Mouse (Mus musculus): ENCODE measurements at regions not wholly inside any gene's neighbourhood (a gene's known extent, or its start where the extent isn't known, plus 50 kb on each side); places are given as distances from the start of the nearest gene placed in this dataset.
A peak's percentile ranks its signal among the peaks of the same experiment; 100 is the strongest.
"Not testable (repeated sequence)": the region's sequence is repeated elsewhere in the genome, so short reads cannot be mapped to it uniquely, and the experiment has no call there.

DNA sequence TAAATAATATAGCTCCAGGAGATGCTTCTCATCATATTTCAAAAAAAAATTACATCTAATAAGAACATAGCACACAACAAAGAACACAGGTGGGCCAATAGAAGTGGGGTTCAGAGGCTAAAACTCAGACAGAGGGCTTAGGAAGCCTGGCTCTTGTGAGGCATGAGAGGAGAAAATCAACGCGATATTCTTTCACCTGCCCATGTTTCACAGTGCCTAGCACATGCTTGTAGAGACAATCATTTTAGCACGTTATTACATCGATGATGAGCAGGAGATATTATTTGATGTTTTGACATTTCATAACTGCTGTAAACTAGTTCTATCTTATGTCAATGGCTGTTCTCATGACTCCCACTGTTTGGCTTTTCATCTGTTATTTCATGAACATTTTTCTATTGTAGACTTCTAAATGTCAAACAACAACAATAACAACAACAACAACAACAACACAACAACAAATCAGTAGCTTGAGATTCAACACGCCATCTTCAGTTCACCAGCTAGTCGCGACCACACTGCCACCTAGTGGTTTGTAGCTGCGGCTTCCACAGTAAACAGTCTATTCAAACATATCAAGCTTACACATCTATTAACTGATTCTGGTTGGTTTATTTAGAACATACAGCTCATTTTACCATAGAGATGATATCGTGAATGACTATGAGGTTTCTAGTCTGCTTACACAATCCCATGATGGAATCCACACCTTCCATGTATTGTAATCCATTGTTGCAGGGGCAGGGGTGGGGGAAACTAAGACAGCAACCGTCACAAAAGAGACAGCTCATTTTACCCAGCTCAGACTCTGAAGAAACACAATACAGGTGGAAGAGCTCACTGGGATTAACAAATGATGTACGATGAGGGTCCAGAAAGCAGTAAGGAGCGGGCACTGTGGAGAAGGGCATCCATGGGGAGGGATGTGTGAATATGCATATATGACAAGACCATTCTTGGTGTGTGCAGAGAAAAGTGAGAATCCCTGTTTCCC lies 60.5 kb upstream of the Tmem200a start:
- ATAC-seq (replicated peaks; ENCODE audit: poor library complexity, severe bottlenecking): peak; percentile 61

DNA sequence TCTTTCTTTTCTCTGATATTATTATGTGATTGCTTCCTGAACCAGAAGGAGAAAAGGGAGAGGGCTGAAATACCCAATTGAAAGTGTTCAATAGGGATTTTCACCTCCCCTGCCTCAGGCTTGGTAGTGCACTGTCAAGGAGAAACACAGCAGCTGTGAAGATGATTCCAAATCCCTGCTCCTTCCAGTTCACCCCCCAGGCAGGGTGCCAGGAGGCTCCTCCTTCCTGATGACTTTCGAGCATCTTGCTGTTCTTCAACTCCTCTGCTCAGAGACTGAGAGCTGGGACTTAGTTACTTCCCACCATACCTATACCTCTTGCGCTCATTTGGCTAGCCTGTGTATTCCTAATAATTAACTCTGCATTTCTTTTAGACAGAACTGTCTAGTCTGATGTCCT lies 73.7 kb upstream of the Tmem200a start:
- no peak for ATAC-seq (replicated peaks; ENCODE audit: poor library complexity, severe bottlenecking)

DNA sequence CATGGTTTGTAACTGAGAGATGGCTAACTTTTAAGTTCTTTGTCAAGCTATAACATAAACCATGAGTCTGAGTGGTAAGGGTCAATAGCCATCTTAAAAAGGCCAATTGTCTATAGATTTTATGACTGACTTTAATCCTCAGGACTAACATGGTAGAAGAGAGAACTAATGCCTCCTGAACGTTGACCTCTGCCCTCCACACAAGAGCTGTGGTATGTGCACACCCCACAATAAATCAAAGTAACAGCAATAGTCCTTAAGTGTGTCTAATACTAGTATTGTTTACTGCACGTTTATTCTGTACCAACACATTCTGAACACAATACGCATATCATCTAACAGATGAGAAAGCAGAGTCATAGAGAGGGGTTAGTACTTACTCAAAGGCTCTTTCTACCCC lies 70.7 kb upstream of the Samd3 start:
- ATAC-seq (replicated peaks; ENCODE audit: poor library complexity, severe bottlenecking): no peak

DNA sequence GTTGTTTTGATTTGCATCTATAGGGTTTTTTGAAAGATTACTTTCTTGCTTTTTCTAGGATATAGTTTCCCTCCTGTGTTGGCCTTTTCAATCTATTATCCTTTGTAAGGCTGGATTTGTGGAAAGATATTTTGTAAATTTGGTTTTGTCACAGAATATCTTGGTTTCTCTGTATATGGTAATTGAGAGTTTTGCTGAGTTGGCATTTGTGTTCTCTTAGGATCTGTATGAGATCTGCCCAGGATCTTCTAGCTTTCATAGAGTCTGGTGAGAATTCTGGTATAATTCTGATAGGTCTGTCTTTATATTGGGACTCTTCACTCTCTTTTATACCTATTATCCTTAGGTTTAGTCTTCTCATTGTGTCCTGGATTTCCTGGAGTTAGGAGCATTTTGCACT lies 68.4 kb upstream of the Samd3 start:
- not testable (repeated sequence) for ATAC-seq (replicated peaks; ENCODE audit: poor library complexity, severe bottlenecking)

DNA sequence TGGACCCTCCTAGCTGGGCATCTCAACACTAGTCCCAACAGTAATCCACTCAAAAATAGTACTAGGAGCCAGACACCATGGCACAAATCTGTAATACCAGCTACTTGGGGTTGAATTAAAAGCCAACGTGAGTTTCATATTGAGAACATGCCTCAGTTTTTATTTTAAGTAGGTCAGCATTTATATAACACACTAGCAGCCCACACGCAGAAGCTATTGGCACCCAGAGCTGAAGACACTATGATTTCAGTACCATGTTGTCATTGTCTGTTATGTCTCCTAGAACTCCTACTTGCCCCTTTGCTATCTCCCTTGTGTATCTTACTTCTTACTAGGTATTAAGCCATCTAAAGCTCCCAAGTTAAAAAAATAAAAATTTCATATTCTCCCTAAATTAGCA lies 65.0 kb upstream of the Samd3 start:
- no peak for ATAC-seq (replicated peaks; ENCODE audit: poor library complexity, severe bottlenecking)

DNA sequence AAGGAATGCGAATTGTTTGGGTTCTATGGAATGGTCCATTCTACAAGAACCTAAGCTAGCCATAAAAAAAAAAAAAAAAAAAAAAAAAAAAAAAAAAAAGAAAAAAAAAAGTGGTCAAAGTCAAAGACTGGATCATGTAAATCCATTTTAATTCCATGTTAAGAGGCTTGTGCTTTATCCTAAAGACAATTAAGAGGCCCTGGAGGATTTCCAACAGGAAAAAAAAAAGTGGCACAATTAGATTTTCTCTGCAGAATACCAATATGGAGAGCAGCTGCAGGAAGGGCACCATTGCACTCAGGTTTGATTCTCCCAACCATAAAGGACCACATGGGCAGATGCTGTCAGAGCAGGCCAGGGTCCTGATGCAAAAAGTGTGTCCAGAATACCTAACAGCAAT lies 51.9 kb upstream of the Samd3 start:
- no peak for ATAC-seq (replicated peaks; ENCODE audit: poor library complexity, severe bottlenecking)

DNA sequence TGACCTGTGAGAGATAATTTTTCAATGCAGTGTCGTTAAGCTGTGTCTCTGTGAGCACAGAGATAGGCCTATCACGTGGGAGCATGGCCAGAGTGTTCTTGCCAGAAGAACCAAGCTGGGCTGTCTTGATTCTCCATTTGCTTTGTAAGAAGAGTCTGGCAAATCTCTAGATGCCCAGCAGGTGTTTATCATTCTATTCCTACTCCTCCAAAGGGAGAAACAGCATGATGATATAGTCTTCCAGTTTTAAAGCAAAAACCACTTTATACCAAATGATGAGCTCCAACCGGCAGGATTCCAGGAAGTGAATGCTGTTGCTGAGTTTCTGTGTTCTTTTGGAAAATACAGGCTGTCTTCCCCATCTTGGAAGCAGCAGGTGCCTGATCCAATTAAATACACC lies 51.2 kb upstream of the Samd3 start:
- no peak for ATAC-seq (replicated peaks; ENCODE audit: poor library complexity, severe bottlenecking)

Measured in granulocyte monocyte progenitor cell, adult 5-6 weeks (primary cell).